Mouse (Mus musculus) lung, postnatal 0 days (tissue): ENCODE data around the gene Gadd45a. TPM values are rescaled to one million over a fixed set of nuclear protein-coding genes. Genes with fewer than 3 reads are reported as not detected.

ENCODE experiments used
- ATAC-seq: fragments of 200-750 bp; cut with Nextera tagmentation; 2 replicates; pipeline ENCODE4 v1.8.0; 2017; ENCODE audit warnings: moderate library complexity
- DNase-seq: peaks from one replicate; pipeline ENCODE4 v3.0.0-alpha.2; 2016; ENCODE audit warnings: low spot score
- H3K27ac ChIP-seq: fragments of 300-500 bp; sonication (generic); 2 replicates; pipeline ENCODE4 v1.5.1; 2014; ENCODE audit warnings: antibody characterized with exemption, mild to moderate bottlenecking, low read length, mixed read lengths
- H3K27me3 ChIP-seq: fragments of 300-500 bp; sonication (generic); replicated peaks from 2 replicates; pipeline ENCODE4 v1.6.1; 2014; ENCODE audit warnings: low read length, mixed read lengths; ENCODE audit not compliant: insufficient read depth
- H3K36me3 ChIP-seq: fragments of 300-500 bp; sonication (generic); 2 replicates; pipeline ENCODE4 v1.6.1; 2014; ENCODE audit warnings: low read length, mixed read lengths; ENCODE audit not compliant: insufficient read depth
- H3K4me1 ChIP-seq: fragments of 300-500 bp; sonication (generic); 2 replicates; pipeline ENCODE4 v1.6.1; 2014; ENCODE audit warnings: antibody characterized with exemption, low read depth, low read length, mixed read lengths; ENCODE audit not compliant: insufficient read depth
- H3K4me2 ChIP-seq: fragments of 300-500 bp; sonication (generic); replicated peaks from 2 replicates; pipeline ENCODE4 v1.6.1; 2014; ENCODE audit warnings: low read depth, mild to moderate bottlenecking, low read length, moderate library complexity, mixed read lengths
- H3K4me3 ChIP-seq: fragments of 300-500 bp; sonication (generic); 2 replicates; pipeline ENCODE4 v1.5.1; 2014; ENCODE audit warnings: low read depth, low read length
- H3K9ac ChIP-seq: fragments of 300-500 bp; sonication (generic); replicated peaks from 2 replicates; pipeline ENCODE4 v1.6.1; 2014; ENCODE audit warnings: low read depth, mild to moderate bottlenecking
- H3K9me3 ChIP-seq: fragments of 300-500 bp; sonication (generic); 2 replicates; pipeline ENCODE4 v1.6.1; 2016; ENCODE audit warnings: low read length, mixed read lengths
- CTCF ChIP-seq: IDR thresholded peaks from 2 replicates; pipeline ENCODE4 v1.5.1; 2016; ENCODE audit warnings: antibody characterized with exemption, mild to moderate bottlenecking
- EP300 ChIP-seq: IDR thresholded peaks from 2 replicates; pipeline ENCODE4 v1.6.1; 2016; ENCODE audit warnings: antibody characterized with exemption, mild to moderate bottlenecking, control low read depth
- WGBS: fragments of 180-500 bp; shearing (Covaris S2); extraction: QIAGEN DNeasy Blood & Tissue Kit; methylation state at CpG from one replicate; pipeline ENCODE4 v1.1.7; 2014; 5-methylcytosine and 5-hydroxymethylcytosine counted together
- polyA plus RNA-seq: library from polyadenylated mRNA; unstranded; fragments of >200 nt; fragmentation: Nextera tagmentation; extraction: Ambion mirVana; gene quantifications from 2 replicates; pipeline ENCODE4 v1.2.1, GENCODE M21; 2015

Gene Gadd45a
- polyA plus RNA-seq, 1 experiment from 2014 or later: 34.7 TPM

GRCm38 (mm10) chr6:67076348-67076747 lies 39.1 kb upstream of the Gadd45a start:
- no peak overlapping the region for H3K9ac ChIP-seq
- 33% methylated on average over 1 of the region's 1 CpGs for WGBS

GRCm38 (mm10) chr6:67074868-67075267 lies 37.6 kb upstream of the Gadd45a start:
- Histone ChIP-seq H3K9ac (no peak overlapping the region), H3K9me3 (no peaks in the 10 kb centered on the region), H3K4me3 (no peak overlapping the region), H3K27ac (no peak overlapping the region), H3K4me2 (no peak overlapping the region), H3K4me1 (no peaks in the 10 kb centered on the region; the same call in 1 of the 2 replicates), H3K36me3 (no peaks in the 10 kb centered on the region), H3K27me3 (no peaks in the 10 kb centered on the region)
- ATAC-seq (no peak), DNase-seq (no peak)
- TF ChIP-seq CTCF (no peak), EP300 (no peak)

More at GRCm38 (mm10) chr6:67076348-67076747, 39.1 kb upstream of the Gadd45a start:
- Histone ChIP-seq H3K36me3 (no peaks in the 10 kb centered on the region), H3K4me2 (no peak overlapping the region), H3K9me3 (no peaks in the 10 kb centered on the region), H3K4me1 (no peaks in the 10 kb centered on the region; the same call in 1 of the 2 replicates), H3K4me3 (no peak overlapping the region), H3K27me3 (no peaks in the 10 kb centered on the region), H3K27ac (no peak overlapping the region)
- ATAC-seq: no peak
- TF ChIP-seq CTCF (no peak), EP300 (no peak)
- no peak for DNase-seq

- 60% methylated on average over 5 of the region's 5 CpGs for WGBS
Observed at GRCm38 (mm10) chr6:67073929-67074328, 36.7 kb upstream of the Gadd45a start.

GRCm38 (mm10) chr6:67073446-67073845 lies 36.2 kb upstream of the Gadd45a start:
- no peak overlapping the region for H3K4me2 ChIP-seq
- H3K36me3 ChIP-seq: no peaks in the 10 kb centered on the region
- H3K9ac ChIP-seq: no peak overlapping the region
- 57% methylated on average over 4 of the region's 4 CpGs for WGBS
- TF ChIP-seq EP300 (no peak), CTCF (no peak)
- H3K4me3 ChIP-seq: no peak overlapping the region
- no peaks in the 10 kb centered on the region; the same call in 1 of the 2 replicates for H3K4me1 ChIP-seq
- ATAC-seq (no peak), DNase-seq (peak; percentile 23)
- H3K9me3 ChIP-seq: no peaks in the 10 kb centered on the region
- H3K27ac ChIP-seq: no peak overlapping the region
- H3K27me3 ChIP-seq: no peaks in the 10 kb centered on the region

More at GRCm38 (mm10) chr6:67073929-67074328, 36.7 kb upstream of the Gadd45a start:
- DNase-seq (peak; percentile 10), ATAC-seq (no peak)
- no peak overlapping the region for H3K27ac ChIP-seq
- H3K36me3 ChIP-seq: no peaks in the 10 kb centered on the region
- H3K4me1 ChIP-seq: no peaks in the 10 kb centered on the region; the same call in 1 of the 2 replicates
- H3K9me3 ChIP-seq: no peaks in the 10 kb centered on the region
- H3K4me2 ChIP-seq: no peak overlapping the region
- H3K4me3 ChIP-seq: no peak overlapping the region
- TF ChIP-seq CTCF (no peak), EP300 (no peak)
- no peaks in the 10 kb centered on the region for H3K27me3 ChIP-seq
- H3K9ac ChIP-seq: no peak overlapping the region

GRCm38 (mm10) chr6:67071615-67072014 lies 34.4 kb upstream of the Gadd45a start:
- Histone ChIP-seq H3K4me1 (no peaks in the 10 kb centered on the region), H3K9me3 (no peaks in the 10 kb centered on the region), H3K27ac (no peak overlapping the region), H3K4me2 (no peak overlapping the region), H3K9ac (no peak overlapping the region), H3K4me3 (no peak overlapping the region), H3K36me3 (no peaks in the 10 kb centered on the region), H3K27me3 (no peaks in the 10 kb centered on the region)
- ATAC-seq (no peak), DNase-seq (no peak)
- TF ChIP-seq CTCF (no peak), EP300 (no peak)
- WGBS: 87% methylated on average over 1 of the region's 1 CpGs

- Histone ChIP-seq H3K9me3 (no peaks in the 10 kb centered on the region), H3K4me1 (no peaks in the 10 kb centered on the region), H3K36me3 (no peaks in the 10 kb centered on the region), H3K27me3 (no peaks in the 10 kb centered on the region), H3K4me2 (no peak overlapping the region), H3K27ac (peak overlapping the region; percentile 68), H3K9ac (no peak overlapping the region), H3K4me3 (no peak overlapping the region)
- peak; percentile 68 for DNase-seq
- WGBS: 43% methylated on average over 9 of the region's 9 CpGs
- ATAC-seq: peak; percentile 69
- no peak for TF ChIP-seq EP300
- TF ChIP-seq CTCF: no peak
Observed at GRCm38 (mm10) chr6:67069800-67070315, 32.6 kb upstream of the Gadd45a start.
